Mouse (Mus musculus) left cerebral cortex, postnatal 10 days (tissue): ENCODE results near the gene Mphosph9. TPM values are rescaled to one million over a fixed set of nuclear protein-coding genes. Genes with fewer than 3 reads are reported as not detected.

Experiments used
- DNase-seq, 2 experiments: peaks; one replicate each; pipeline ENCODE4 v3.0.0; 2021 to 2022; ENCODE audit warnings: low spot score in 2 of 2, mixed read lengths in 1 of 2; ENCODE audit errors: extremely low spot score in 1 of 2
- intact Hi-C: fragments of 180-260 bp; cut with DNase I; formaldehyde crosslinking; loops from one replicate; pipeline ENCODE4 v1.15.1; 2025
- total RNA-seq, 2 experiments: library from RNA; stranded (reverse); gene quantifications; 2 replicates each; pipeline ENCODE4 v1.2.3; 2021

Gene Mphosph9
- total RNA-seq, 2 experiments from 2014 or later = 19.4 to 23.2 TPM

GRCm38 (mm10) chr5:124248845-124249613 is 78.7 kb downstream of the Mphosph9 start:
- peak in 1 of 2 experiments; percentile 76 for DNase-seq
- intact Hi-C loops = loop anchor here (2.0 to 5.0 kb wide), 2 partner anchors 62 to 82 kb away; no protein-coding TSS in a partner anchor

DNA sequence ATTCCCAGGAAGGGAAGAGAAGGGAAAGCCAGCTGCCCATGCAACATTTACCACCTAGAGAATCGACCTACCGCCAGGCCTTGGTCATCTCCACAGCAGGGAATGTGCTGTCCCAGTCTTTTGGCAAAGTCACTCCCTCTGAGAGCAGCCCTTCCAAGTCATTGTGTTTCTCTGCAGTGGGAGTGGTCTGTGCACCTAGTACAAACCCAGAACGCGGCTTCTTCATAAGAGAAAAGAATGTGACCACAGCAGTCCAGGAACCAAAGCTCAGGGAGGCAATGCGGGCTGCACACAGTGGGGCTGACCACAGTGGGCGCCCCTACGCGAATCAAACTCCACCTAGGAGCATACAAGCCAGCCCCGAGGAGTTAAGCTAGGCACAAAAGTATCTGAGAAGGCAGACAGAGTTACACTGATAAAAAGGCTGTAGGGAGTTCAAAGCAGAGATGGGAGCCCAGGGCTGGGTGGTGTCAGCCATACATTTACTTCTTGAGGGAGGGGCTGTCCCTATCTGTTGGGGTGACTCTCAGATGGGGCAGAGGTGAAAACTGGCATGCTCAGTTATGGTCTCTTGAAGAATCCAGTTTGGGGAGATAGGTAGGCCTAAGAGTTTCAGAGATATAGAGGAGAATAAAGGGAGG is 79.7 kb downstream of the Mphosph9 start:
- intact Hi-C loops = loop anchor here (2.0 to 5.0 kb wide), 2 partner anchors 61 to 81 kb away; no protein-coding TSS in a partner anchor
- peak in 1 of 2 experiments; percentile 19 for DNase-seq

DNA sequence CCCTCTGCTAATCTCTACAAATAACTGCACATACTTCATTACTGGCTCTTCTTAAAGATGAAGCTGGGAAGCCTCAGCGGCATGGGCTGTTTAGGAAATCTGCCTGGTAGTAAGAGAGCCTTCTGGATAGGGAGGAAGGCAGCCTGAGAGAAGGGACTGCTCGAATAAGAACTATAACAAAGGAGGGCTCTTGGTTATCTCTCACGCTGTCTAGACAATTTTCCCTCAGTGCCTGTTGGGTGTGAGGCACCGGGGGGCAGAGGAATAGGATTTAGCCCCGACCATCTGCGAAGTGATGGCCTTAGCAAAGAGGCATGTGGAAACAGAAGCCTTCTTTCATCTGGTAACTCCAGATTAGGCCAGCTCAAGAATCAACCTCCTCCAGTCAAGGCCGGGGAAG is 80.5 kb downstream of the Mphosph9 start:
- DNase-seq = no peak
- intact Hi-C loops = loop anchor here (5.0 kb wide), 1 partner anchor 80 kb away; no protein-coding TSS in a partner anchor

DNA sequence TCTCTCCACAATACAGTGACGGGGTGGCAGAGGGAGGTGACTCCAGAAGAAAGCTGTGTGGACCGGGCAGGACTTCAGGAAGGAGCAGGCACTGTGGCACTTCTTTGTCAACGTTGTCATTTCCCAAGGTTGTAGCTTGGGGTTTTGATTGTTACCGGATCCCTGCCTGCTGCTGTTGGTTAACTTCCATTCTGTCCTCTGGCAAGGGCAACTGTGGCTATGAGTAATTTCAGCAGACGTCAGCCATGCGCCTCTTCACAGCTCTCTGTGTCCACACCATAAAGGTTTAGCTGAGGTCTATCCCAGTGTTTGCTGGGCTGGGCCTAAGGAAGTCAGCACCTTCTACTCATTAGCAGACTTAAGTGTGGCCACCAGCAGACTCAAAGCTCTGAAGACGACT is 82.9 kb downstream of the Mphosph9 start:
- intact Hi-C loops = loop anchor here (5.0 kb wide), 1 partner anchor 78 kb away; no protein-coding TSS in a partner anchor
- DNase-seq = no peak

GRCm38 (mm10) chr5:124244449-124244848 is 83.3 kb downstream of the Mphosph9 start:
- DNase-seq = no peak
- intact Hi-C loops = no loop called here

DNA sequence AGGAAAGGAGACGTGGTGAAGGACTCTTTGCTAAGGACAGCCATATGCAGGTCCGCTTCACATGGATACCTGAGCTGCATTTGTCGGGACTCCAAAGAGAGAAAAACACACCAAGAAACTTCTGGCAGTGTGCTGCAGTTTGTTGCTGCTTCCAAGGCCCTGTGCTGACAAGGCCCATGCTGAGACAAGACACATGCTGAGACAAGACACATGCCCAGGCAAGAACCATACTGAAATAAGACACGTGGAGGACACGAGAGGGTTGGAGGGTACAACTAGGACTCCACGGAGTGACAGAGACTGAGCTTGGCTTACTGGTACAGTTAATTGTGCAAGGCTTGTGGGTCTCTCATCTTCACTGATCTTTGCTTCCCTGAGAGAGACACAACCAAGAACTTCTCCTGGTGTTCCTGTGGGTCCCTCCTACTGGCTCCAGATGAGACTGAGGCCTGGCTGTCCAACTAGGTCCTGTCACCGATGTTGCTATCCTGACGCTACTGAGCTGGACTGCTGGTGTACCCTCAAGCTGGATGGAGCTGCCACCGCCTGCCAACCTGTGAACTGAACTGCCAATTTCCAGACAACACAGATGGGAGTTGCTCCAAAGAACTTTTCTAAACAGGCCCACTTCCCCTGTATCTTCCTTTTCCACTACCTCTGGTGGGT is 84.4 kb downstream of the Mphosph9 start:
- no peak for DNase-seq

GRCm38 (mm10) chr5:124241686-124242444 is 85.9 kb downstream of the Mphosph9 start:
- DNase-seq = no peak
- intact Hi-C loops = no loop called here

More for the DNA sequence above, 84.4 kb downstream of the Mphosph9 start:
- intact Hi-C loops = no loop called here

DNA sequence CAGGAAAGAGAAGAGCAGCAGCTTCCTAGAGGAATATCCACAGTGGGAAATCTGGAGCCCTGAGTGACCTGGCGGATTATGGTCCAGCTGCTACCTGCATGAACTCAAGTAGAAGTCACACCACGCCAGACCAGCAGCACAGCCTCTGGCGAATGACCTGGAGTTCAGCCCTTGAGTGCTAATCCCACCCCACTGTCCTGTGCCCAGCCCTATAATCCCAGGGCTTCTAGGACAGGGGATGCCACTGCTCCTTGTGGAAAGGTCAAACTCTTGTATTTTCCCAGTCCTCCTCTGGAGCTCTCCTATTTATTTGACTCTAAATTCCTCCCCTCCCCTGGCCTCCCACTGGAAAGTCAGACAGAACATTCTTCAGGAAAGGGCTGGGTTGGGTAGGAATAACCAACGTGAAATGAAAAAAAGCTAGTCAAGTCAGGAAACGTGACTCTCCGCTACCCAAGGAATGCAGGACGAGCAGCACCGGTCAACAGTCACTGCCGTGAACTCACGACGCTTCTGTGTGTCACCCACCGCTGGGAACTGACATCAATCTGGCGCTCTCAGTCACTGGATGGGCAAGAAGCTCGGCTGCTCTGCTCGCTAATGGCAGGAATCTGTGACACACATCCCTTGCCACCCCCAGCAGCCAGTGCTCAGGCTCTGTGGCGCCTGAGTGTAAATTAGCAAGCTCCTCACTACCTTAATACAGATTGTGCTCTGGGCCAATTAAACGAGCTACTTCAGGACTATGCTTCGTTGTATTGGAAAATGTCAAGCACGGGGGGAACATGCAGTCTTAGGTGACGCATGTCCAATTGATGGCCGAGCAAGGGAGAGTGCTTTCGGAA is 86.7 kb downstream of the Mphosph9 start:
- no peak for DNase-seq
- intact Hi-C loops = no loop called here

DNA sequence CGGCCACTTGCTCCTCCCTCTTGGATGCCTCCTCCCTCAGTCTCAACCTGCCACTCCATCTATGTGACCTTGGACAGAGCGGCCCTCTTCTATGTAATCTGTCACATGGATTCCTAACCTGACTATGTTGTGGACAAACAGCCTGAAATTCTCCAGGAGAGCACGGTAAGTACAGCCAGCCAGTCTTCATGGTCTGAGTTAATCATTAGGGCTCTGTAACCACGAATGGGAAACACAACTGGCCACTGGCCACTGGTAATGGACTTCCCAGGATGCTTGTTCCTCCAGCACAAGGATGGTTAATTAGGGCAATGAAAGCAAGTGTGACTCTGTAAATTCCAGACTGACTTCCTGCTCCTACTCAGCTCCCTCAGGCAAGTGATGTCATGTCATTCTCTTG is 91.6 kb downstream of the Mphosph9 start:
- intact Hi-C loops = no loop called here

GRCm38 (mm10) chr5:124234778-124235177 is 93.0 kb downstream of the Mphosph9 start:
- intact Hi-C loops = no loop called here
- DNase-seq = no peak

More for the DNA sequence above, 91.6 kb downstream of the Mphosph9 start:
- DNase-seq = no peak

DNA sequence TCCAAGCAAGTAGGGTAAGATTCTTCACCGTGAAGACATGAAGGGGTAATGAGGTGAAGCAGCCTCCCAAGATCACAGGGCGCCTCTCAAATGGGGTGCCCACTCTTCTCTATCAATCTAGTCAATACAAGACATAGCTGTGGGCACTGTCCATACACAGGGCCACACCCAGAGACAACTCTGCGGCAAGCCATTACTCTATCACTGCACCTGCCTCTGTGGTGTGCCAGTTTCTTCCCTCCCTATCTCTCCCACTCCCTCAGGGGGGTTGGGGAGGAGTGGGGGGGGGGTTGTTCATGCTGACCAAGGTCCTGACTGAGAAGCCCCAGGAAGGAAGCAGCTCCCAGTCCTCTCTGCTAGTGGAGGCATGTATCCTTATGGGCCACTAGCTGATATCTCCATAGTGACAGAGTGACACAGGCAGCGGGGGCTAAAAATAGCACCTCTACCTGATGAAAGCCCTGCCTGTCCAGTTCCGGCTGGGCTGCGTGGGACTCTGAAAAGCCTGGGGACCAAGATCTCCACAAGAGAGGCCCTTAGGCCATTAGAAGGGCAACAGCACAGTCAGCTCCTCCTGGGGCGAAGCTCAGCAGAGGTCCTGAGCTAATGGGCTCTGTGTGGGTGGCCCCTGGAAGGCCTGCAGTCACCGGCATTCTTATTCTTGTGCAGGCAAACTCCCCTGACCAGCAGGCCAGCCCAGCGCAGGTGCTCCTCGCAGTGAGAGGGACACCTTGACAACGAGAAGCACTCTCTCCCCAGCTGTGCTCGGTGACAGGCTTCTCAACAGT is 93.7 kb downstream of the Mphosph9 start:
- no peak for DNase-seq
- intact Hi-C loops = no loop called here

GRCm38 (mm10) chr5:124233144-124233465 is 94.7 kb downstream of the Mphosph9 start:
- DNase-seq = no peak
- intact Hi-C loops = no loop called here

GRCm38 (mm10) chr5:124232360-124233143 is 95.2 kb downstream of the Mphosph9 start:
- no peak for DNase-seq
- intact Hi-C loops = no loop called here

- intact Hi-C loops = no loop called here
Observed at GRCm38 (mm10) chr5:124230461-124230860, 97.3 kb downstream of the Mphosph9 start.

GRCm38 (mm10) chr5:124227193-124227592 is 100.6 kb downstream of the Mphosph9 start:
- intact Hi-C loops = no loop called here
- no peak for DNase-seq

More at GRCm38 (mm10) chr5:124230461-124230860, 97.3 kb downstream of the Mphosph9 start:
- DNase-seq = no peak

DNA sequence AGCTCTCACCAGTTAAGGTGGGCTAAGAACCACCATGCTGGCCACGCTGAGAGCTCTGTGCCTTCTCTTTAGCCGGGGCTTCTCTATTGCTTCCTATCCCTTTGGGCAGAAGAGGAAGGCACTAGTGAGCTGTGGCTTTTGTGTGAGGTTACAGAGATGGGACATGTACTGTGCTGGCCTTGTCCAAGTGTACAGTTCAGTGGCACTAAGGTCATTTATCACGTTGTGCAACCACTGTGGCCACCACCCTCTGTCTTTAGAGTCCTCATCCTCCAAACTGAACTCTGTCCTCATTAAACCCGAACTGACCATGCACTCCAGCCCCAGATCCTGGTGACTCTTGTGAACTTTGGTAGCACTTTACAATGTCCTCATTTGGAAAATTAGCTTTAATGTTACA is 101.3 kb downstream of the Mphosph9 start:
- no peak for DNase-seq
- intact Hi-C loops = no loop called here

DNA sequence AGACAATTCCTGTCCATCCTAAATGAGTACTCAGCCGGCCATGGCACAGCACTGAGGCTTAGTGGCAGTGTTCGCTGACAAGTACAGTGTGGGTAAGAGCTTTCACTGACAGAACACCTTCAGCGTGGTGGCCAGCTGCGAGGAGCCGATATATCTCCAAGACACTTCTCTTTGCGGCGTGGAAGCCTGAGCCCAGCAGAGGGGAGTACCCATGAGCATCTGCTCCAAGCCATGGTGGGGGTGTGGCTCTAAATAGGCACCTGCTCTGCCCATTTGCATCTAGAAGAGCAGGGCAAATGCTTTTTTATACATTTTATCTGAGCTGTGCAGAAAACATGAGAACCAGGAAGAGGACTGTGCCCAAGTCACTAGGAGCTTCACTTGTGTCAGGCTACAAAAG is 101.9 kb downstream of the Mphosph9 start:
- intact Hi-C loops = no loop called here

More for the DNA sequence above, 101.9 kb downstream of the Mphosph9 start:
- DNase-seq = no peak
